Mouse (Mus musculus) ES-Bruce4 (cell line): ENCODE measurements at regions not wholly inside any gene's neighbourhood (a gene's known extent, or its start where the extent isn't known, plus 50 kb on each side); places are given as distances from the start of the nearest gene placed in this dataset.

Experiments
- CTCF ChIP-seq: IDR thresholded peaks from one replicate; pipeline ENCODE4 v1.8.1; 2011; ENCODE audit warnings: low read depth, low read length
- EP300 ChIP-seq: IDR thresholded peaks from 2 replicates; pipeline ENCODE4 v1.6.1; 2011; ENCODE audit warnings: low read depth, low read length; ENCODE audit not compliant: insufficient read depth
- POLR2A ChIP-seq: IDR thresholded peaks from one replicate; pipeline ENCODE4 v1.8.1; 2011; ENCODE audit warnings: low read length; ENCODE audit not compliant: insufficient read depth

- TF ChIP-seq CTCF (no peak), EP300 (no peak), POLR2A (no peak)
These were observed 77.1 kb upstream of the Paip1 start for GRCm38 (mm10) chr13:119351346-119351745.
